Mouse (Mus musculus) CH12.LX (cell line): ENCODE data around the gene Tns4.

ENCODE experiments used
- CTCF ChIP-seq, 2 experiments: IDR thresholded peaks in 1 of 2; conservative IDR thresholded peaks in 1 of 2; 2 replicates each; pipeline ENCODE4 v1.5.1; 2011 to 2012; ENCODE audit warnings: low read depth in 2 of 2, low read length in 2 of 2, improper control_type of control experiment in 1 of 2, inconsistent platforms in 1 of 2, mild to moderate bottlenecking in 1 of 2, moderate library complexity in 1 of 2
- E2F4 ChIP-seq: IDR thresholded peaks from 2 replicates; pipeline ENCODE4 v1.6.1; 2011; ENCODE audit warnings: low read depth, low read length, improper control_type of control experiment; ENCODE audit not compliant: insufficient replicate concordance
- GABPA ChIP-seq: IDR thresholded peaks from 2 replicates; pipeline ENCODE4 v1.6.1; 2012; ENCODE audit warnings: low read depth, low read length, improper control_type of control experiment, inconsistent platforms; ENCODE audit not compliant: insufficient replicate concordance
- MAFK ChIP-seq: IDR thresholded peaks from 2 replicates; pipeline ENCODE4 v1.6.1; 2011; ENCODE audit warnings: low read length, improper control_type of control experiment; ENCODE audit not compliant: insufficient replicate concordance
- MAX ChIP-seq: IDR thresholded peaks from 2 replicates; pipeline ENCODE4 v1.6.1; 2011; ENCODE audit warnings: low read length, improper control_type of control experiment
- PAX5 ChIP-seq: IDR thresholded peaks from 2 replicates; pipeline ENCODE4 v1.6.1; 2012; ENCODE audit warnings: low read length, inconsistent platforms, mixed read lengths
- POLR2A ChIP-seq: IDR thresholded peaks from 2 replicates; pipeline ENCODE4 v1.6.1; 2011; ENCODE audit warnings: low read depth, mild to moderate bottlenecking, improper control_type of control experiment, low read length
- RAD21 ChIP-seq: IDR thresholded peaks from 2 replicates; pipeline ENCODE4 v1.6.1; 2011; ENCODE audit warnings: low read depth, mild to moderate bottlenecking, low read length, improper control_type of control experiment, moderate library complexity
- ZKSCAN1 ChIP-seq: IDR thresholded peaks from 2 replicates; pipeline ENCODE4 v1.6.1; 2012; ENCODE audit warnings: low read depth, inconsistent platforms, low read length, improper control_type of control experiment, borderline replicate concordance
- ZNF384 ChIP-seq: IDR thresholded peaks from 2 replicates; pipeline ENCODE4 v1.6.1; 2012; ENCODE audit warnings: low read depth, low read length, improper control_type of control experiment, inconsistent platforms

GRCm38 (mm10) chr11:99076744-99077319, 12.3 kb downstream of the Tns4 start:
- no peak for TF ChIP-seq E2F4
- no peak for TF ChIP-seq MAX
- TF ChIP-seq POLR2A: no peak
- no peak for TF ChIP-seq MAFK
- no peak for TF ChIP-seq ZKSCAN1
- no peak for TF ChIP-seq CTCF (conservative IDR thresholded peaks at IDR 0.05 in 1 of 2, IDR thresholded peaks at IDR 0.05 in 1 of 2; ENCODE audit: low read depth in 2 of 2, low read length in 2 of 2)
- no peak for TF ChIP-seq RAD21
- no peak for TF ChIP-seq GABPA
- TF ChIP-seq ZNF384: no peak
- TF ChIP-seq PAX5: no peak
